Mouse (Mus musculus) erythroblast, embryonic 14.5 days (primary cell): ENCODE data around the gene 2810408A11Rik.
"Not testable (repeated sequence)": the region's sequence is repeated elsewhere in the genome, so short reads cannot be mapped to it uniquely, and the experiment has no call there.

Experiments
- GATA1 ChIP-seq: IDR thresholded peaks from 2 replicates; pipeline ENCODE4 v1.6.1; 2012; ENCODE audit warnings: low read length, inconsistent platforms, mixed read lengths
- TAL1 ChIP-seq: IDR thresholded peaks from 3 replicates; pipeline ENCODE4 v1.6.1; 2012; ENCODE audit warnings: low read length, inconsistent platforms, mixed read lengths

DNA sequence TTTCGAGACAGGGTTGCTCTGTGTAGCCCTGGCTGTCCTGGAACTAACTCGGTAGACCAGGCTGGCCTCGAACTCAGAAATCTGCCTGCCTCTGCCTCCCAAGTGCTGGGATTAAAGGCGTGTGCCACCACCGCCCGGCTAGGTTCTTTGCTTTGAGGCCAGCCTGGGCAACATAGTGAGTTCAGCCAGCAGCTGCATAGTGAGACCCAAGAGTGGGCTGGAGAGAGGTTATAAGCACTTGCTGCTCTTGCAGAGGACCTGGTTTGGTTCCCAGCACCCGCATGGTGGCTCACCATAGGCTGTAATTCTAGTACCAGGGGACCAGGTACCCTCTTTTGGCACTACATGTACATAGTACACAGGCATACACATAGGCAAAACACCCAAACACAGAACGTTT lies 29.4 kb upstream of the 2810408A11Rik start:
- TF ChIP-seq GATA1, TAL1: not testable (repeated sequence)
